Mouse (Mus musculus): ENCODE results near the gene Atxn1.

Gene Atxn1

GRCm38 (mm10) chr13:45662216-45662615, 302.6 kb downstream of the Atxn1 start:
- DNase-seq: no peak

DNA sequence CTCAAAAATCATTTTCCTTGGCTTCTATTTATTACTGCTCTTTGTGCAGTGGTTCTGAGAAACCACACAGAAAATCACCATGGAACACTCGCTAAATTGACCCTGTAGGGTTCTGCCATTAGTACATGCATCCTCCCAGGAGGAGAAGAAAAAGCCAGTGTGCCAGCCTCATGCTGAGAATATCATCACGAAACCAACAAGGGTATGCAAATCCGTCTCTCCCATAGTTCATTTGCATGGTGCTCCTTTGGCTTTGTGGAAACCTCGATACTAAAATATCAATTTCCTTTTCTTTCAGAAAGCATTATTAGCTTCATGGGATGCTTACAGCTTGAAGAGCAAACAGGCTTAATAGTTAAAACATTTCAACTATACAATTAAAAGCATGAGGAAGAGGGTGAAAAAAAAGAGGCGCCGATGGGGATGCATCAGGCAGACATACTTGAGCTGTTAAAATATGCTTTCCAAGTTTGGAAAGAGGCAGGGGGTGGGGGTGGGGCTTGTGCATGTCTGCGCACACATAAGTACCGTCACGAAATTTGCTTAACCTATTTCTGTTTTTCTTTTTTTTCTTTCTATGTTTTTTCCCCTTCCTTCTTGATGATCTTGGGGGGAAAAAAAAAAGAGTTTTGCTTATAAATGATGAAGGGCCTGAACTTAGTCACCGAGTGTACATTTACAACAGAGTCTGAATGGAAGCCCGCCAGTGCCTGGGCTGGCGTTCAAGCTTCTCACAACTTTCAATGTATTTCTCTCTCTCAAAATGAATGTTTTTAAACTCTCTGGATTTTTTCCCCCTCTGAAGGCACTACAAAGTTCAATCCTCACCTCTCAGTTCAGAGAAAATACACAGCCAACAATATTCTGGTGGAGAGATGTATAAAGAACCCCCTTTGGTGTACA, 303.3 kb downstream of the Atxn1 start:
- no peak for DNase-seq

DNA sequence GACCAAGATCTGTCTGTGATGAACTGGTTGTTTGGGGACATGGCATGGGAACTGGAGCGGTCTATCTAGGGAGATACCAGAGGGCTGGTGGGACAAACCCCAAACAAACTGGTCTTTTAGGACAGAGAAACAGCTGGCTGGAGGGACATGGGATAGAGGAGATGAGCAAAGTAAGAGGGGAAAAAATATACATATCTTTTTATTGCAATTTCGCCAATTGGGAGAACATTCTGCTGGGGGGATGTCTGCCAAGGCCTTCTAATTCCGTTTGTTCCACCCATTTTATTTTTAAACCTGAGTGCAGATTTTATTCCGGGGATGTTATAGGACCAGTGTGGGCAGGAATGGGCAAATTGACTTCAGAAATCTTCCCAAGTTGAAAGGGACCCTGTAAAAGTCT, 305.0 kb downstream of the Atxn1 start:
- DNase-seq: no peak

- no peak for DNase-seq
Measured at GRCm38 (mm10) chr13:45658343-45658742, 306.5 kb downstream of the Atxn1 start.

GRCm38 (mm10) chr13:45657176-45657575, 307.6 kb downstream of the Atxn1 start:
- DNase-seq: no peak

- DNase-seq: no peak
Measured at GRCm38 (mm10) chr13:45651652-45652241, 313.1 kb downstream of the Atxn1 start.

GRCm38 (mm10) chr13:45649197-45649812, 315.5 kb downstream of the Atxn1 start:
- DNase-seq: no peak

- DNase-seq: no peak
Measured at GRCm38 (mm10) chr13:45643780-45644395, 320.9 kb downstream of the Atxn1 start.

GRCm38 (mm10) chr13:45642913-45643312, 321.9 kb downstream of the Atxn1 start:
- no peak for DNase-seq

DNA sequence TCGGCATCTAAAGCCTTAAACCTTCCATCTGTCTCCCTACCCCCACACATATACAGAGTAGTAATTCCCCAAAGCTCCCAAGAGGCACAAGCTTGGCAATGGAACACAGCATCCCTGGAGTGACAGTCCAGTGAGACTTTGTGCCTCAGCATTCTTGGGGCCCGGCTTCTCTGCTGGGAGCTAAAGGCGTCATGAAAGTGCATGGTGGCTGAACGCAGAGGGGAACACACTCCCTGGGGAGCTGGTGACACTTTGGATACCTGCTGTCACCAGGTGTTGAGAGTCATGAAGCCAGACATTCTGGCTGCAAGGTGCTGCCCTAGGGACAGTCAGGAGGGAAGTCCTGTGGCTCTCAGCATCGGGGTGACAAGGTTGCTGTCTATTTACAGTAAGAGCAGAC, 324.4 kb downstream of the Atxn1 start:
- no peak for DNase-seq

DNA sequence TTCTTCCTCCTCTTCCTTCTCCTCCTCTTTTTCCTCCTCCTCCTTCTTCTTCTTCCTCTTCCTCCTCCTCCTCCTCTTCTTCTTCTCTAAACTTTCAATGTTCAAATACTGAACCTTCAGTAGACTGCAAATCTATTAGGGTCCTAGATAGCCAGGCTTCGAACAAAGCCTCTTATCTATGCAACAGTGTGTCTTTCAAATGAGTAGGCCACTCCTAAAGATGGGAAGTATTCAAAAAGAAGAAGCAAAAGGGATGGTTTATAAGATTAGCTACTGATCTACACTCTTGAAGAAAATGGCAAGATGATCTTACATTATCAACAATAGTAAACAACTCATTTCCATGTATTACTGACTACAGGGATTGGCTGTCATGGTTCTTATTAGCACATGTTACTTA, 326.5 kb downstream of the Atxn1 start:
- no peak for DNase-seq

- peak; percentile 58 to 59 for DNase-seq
Measured at GRCm38 (mm10) chr13:45637324-45637723, 327.5 kb downstream of the Atxn1 start.

GRCm38 (mm10) chr13:45636435-45636834, 328.4 kb downstream of the Atxn1 start:
- DNase-seq: peak; percentile 58 to 69

- DNase-seq: no peak
Measured at GRCm38 (mm10) chr13:45633918-45634317, 330.9 kb downstream of the Atxn1 start.

DNA sequence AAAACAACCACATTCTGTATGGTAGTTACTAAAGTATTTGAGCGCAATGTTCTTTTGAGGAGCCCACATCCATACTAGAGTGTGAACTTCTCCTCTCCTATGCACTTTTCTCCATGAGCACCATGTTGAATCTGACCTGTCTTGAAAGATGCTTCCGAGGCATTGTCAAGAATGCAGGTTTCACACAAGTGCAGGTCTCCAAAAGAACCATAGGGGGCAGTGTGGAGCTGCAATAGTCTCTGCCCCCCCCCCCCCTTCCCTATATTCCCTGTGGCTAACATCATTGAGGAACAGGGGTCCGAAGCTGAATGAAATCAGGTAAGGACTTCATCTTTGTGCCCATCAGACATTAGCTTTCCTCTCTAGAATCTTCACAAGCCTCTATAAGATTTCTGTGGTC, 332.7 kb downstream of the Atxn1 start:
- DNase-seq: peak in 1 of 2 experiments; percentile 25

GRCm38 (mm10) chr13:45630518-45631290, 334.1 kb downstream of the Atxn1 start:
- peak; percentile 33 to 41 for DNase-seq

GRCm38 (mm10) chr13:45629750-45630149, 335.1 kb downstream of the Atxn1 start:
- DNase-seq: no peak

- DNase-seq: no peak
Measured at GRCm38 (mm10) chr13:45628341-45628740, 336.5 kb downstream of the Atxn1 start.

DNA sequence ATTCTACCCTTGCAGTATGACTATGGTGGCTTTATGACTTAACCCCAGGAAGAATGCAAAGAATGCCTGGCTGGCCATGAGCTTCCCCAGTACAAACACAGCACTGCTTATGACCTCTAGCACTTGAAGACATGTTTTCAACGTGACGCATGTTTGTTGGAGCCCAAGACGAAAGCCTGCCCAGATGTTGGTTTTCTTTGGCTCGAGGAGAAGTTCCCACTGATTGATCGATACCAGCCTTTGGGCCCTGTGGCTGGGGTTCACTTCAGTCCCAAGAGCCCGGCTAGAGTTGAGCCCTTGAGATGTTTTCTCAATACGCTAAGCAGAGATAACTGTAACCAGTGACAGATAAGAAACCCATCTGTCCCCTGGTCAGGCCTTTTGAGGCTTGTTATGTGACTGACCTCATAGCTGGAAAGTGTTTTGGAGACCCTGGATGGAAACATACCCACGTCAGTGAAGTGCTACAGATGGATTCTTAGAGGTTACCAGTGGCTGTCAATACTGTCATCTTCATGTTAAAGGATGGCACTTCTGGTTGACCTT, 337.5 kb downstream of the Atxn1 start:
- no peak for DNase-seq

DNA sequence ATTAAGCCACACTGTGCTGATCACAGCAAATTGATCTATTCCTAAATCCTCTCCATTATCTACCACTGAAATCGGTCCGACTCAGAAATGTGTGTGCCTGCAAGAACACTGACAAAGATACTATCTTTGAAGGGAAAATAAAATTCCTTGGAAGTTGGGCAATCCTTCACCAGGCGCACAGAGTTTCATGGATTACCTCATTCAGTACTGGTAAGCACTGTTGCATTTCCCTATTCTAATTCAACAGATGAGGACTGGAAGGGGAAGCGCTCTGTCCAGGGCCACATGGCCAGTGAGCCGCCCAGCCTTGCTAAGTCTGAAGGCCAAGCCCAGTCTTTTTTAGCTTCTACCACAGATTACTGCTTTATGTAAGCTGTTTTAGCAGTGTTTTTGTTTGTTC, 339.1 kb downstream of the Atxn1 start:
- no peak for DNase-seq

DNA sequence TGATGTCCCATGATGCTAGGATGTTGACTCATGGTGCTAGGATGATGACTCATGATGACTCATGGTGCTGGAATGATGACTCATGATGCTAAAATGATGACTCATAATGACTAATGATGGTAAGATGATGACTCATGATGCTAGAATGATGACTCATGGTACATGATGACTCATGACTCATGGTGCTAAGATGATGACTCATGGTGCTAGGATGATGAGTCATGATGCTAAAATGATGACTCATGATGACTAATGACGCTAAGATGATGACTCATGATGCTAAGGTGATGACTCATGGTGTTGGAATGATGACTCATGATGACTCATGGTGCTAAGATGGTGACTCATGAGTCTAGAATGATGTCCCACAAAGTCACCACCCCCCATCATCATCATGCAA, 341.0 kb downstream of the Atxn1 start:
- DNase-seq: no peak

DNA sequence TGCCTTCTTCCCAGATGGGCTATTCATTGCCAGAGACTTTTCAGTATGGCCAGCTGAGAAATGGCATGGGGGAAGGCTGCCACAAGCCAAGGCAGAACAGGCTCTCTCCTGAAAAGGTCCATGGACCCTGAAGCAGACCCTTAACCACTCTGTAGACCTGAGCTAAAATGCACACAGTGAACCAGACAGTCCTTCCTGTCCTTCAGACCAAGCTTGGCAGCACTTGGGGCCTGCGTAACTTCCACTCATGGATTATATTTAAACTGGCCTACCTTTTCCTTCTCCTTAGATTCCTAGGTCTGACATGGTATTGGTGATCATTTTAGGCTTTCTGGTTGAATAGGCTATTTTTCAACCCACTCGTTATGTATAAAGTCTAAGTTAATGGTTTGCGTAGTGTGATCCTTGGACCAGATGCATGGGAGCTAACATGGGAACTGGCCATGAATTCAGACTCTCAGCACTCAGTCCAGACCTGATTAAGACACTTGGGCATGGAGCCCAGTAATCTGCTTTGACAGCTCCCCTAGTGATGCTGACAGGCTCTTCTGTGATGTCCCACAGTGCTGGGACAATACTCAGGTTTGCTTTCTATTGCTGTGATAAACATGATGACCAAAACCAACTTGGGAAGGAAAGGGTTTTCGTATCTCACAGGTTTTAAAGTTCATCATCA, 341.8 kb downstream of the Atxn1 start:
- DNase-seq: peak; percentile 87 to 88
